Mouse (Mus musculus): ENCODE results near the gene Islr2. TPM values are rescaled to one million over a fixed set of nuclear protein-coding genes. Genes with fewer than 3 reads are reported as not detected.

Islr2 gene
- total RNA-seq, 2 experiments from 2014 or later = 2.3 to 3.3 TPM

DNA sequence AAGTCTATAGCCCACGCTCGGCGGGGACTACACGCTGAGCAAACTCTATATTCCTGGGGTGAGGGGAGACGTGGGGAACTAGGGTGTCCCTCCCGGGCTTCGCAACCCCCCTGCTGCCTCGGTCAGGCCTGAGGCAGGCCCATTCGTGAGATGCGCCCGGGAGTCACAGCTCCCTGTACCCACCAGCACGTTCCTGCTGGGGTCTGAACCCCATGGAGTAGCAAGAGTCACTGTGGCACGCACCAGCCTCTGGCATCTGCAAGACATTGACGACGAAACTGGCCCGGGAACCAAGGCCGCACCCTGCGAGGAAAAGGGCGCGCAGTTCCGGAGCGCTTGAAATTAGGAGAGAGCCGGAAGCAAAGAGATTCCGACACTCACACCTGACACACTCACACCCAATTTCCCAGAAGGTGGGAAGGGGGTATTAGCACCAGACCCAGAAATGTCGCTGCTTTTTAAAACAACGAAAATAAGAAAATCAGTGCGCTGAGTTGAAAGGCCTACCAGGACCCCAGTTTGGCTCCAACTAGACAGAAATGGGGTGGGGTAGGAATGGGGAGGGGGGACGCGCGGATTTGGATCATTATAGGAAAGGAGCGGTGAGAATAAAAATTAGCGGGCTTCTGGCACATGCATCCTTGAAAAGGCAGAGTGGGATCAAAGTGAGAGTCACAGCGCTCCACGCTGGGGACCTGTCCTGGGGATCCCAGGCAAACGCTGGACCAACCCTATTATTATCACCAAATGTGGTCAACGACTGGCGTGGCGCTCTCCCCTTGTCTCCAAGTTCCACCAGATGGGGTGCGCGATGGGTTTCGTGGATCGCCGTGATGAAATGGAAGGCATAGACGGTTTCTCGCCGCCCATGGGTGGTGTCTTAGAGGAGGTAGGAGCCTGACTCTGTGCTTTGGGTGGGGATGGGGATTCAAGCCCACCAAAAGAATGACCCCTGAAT, 7.2 kb downstream of the Islr2 start:
- DNase-seq = peak; percentile 51 to 67

DNA sequence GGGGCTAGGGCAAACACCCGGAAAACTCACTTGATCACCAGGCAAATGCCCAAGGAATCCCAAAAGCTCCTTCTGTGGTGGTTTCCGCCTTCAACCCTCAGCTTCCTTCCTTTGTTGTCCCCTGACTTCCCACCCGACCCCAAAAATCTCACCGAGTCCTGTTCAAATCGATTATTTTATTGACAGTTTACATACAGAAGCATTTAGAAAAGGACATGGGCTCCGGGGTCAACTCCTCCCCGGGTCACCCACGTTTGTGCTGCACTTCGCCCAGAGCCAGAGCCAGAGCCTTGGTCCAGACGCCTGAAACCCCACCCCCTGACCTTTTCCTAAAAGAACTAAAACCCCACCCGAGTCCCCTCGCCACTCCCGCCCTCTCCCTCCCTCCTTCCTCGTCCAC, 8.0 kb downstream of the Islr2 start:
- DNase-seq = no peak

DNA sequence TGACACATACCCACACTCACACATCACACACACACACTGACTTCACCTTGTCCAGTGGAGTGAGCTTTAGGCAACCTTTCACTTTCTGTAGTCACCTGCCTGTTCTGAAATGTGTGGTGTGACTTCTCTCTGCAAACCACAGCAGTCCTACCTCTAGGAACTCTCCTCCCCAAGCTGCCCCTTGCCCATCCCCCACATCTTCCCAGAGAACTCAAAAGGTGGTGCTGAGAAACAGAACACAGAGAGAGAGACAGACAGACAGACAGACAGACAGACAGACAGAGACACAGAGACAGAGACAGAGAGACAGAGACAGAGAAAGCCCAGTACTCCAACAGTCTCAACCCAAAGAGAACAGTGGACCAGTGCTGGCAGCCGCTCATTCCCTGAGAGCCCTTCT, 8.4 kb downstream of the Islr2 start:
- no peak for DNase-seq

DNA sequence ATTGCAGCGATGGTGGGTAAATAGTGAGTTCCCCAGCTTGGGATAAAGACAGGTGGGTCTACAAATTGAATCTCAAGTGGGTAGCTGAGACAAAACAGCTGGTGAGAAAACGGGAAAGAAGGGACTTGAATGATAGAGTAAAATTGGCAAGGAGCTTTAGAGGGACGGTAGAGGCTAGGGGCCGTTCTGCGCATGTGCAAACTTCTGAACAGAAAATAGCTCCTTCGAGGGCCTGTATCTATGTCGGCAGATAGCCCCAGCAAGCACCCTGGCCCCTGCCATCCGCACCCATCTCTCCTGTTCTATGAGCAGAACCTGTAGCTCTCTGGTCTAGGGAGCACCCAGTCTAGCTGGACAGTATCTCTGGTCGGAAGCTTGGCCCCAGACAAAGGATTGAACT, 9.9 kb downstream of the Islr2 start:
- DNase-seq = no peak

DNA sequence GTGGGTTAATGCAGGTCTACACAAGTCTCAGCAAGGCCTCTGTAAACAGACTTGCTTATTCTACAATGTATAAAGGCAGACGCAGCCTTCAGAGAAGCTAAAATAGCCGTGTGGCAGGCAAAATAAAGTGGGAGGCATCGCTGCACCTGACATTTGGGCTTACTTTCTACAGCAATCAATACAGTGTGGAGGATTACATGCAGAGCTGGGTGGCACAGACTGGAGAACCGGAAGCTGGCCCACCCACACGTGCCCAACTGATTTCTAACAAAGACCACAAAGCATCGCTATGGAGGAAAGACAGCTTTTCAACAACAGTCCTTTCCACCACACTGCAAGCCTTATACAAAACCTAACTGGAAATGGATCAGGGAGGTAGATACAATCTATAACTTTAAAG, 19.7 kb downstream of the Islr2 start:
- DNase-seq = no peak

DNA sequence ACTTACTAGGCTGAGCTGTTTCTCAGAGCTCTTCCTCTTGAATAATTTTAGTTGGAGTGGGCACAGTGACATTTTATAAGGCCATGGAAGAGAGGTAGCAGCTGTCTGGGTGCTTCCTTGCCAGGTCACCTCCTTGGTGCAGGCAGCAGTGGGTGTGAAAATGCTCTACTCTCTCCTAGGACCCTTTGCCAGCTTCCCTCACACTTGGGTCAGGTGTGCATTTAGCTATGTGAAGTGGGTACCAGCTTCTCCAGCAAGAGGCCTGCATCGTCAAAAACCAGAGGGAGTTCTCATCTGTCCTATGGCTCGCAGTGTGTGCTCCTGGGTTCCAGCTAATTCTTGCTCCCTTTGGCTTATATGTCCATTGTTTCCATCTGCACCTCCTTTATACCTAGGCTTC, 24.7 kb downstream of the Islr2 start:
- no peak for DNase-seq

DNA sequence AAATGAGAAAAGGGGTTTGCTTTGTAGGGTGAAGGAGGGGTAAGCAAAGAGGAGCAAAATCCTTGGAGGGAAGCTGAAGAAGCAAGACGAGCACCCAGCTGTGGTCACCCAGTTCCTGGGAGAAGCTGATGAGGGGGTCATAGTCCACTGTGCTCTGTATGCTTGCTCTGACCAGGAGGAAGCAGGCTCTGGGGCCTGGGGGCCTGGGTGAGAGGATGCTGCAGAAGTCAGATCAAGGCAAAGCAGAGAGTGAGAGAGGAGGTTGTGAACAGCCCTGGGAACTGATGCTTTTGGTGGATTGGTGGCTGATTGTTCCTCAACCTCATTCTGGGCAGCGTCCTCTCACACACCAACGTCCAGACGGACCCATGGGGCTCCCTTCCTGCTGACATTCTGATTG, 27.0 kb downstream of the Islr2 start:
- no peak for DNase-seq

DNA sequence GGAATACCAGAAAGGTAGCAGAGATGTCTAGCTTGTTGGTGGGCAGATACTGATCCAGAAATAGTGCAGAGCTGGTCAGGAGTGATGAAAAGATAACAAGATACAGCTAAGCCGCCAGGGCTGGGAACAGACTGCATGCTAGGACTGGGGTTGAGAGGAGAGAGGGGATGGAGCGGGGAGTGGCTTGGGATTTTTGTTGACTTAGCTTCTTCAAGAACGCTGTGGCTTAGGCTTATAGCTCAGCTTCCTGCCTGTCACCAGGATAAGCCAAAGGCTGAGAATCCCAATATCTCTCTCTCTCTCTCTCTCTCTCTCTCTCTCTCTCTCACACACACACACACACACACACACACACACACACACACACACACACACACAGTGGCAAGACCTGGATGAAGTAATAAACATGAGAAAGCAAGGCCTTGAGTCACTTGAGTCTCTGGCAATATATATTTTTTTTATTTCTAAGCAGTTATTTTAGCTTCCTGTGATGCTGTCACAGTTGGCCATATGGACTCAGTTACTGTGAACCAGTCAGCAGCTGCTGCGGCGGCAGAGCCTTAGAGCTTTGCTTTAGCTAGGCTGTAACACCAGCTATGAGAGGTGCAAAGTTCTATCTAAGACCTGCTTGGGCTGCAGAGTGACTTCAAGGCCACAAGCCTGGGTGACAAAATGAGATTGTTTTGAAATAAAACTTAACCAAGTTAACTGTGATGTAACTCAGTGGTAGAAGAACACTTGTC, 28.2 kb downstream of the Islr2 start:
- DNase-seq = no peak

DNA sequence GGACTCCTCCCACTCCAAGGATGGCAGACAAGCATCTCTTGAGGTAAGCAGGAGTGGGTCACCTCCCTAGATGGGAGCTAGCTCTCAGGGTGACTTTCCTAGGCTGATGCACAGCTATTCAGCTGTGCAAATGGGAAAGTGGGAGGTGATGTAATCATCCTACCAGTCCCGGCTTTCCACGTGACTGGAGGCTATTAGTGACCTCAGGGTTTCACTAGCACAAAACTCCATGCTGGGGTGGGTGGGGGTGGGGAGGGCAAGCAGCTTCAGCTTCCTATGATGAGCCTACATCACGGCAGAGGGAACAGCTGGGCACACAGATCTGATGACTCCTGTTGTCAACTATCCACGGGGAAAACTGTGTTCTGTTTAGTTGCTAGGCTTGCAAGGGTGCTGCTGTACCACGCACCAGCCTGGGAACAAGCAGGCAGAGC, 29.3 kb downstream of the Islr2 start:
- DNase-seq = no peak

DNA sequence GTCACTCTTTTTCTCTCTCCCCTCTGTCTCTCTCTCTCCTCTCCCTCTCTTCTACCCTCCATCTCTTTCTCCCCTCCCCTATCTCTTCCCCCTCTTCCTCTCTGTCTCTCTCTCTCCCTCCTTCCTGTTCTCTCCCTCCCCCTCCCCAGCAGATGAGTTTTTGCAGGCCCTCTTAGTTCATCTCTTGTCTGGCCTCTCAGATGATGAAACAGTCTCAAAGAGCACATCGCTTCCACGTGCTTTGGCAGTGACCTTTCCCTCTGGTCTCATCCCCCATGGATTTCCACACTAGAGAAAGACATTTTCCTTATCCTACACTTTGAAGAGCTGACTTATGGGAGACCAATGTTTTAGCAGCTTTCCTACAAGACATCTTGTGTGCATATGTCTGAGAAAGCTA, 31.3 kb downstream of the Islr2 start:
- DNase-seq = no peak

DNA sequence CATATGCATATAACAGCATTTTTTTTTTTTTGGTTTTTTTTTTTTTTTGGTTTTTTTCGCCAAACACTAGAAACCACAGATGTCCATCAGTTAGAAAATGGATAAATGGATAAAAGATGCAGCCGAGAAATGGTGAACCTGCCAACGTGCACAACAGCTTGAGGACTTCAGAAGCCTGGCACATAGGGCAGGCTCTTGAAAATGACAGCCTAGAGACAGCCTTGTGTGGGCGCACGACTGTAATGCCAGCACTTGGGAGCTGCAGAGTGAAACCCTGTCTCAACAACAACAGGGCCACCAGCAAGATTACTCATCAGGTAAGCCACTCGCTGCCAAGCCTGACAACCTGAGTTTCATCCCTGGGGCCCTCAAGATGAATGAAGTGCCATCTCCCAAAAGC, 34.7 kb downstream of the Islr2 start:
- DNase-seq = no peak

DNA sequence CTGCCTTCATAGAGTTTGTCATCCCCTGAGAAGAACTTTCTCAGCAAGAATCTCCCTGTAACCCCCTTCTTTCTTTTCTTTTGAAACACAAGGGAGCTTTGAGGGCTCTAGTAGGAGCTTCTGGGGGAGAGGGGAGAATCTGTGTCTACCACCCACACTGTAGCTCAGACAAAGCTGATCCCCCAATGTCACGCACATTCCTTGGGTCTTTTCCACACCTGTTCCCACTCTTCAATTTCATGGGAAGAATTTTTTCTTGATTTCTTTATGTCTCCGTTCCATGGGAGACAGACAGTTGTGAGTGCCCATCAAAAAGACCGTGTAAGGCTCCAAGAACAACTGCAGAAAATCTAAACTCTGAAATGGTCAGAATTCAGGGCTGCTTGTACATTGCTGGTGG, 35.2 kb downstream of the Islr2 start:
- no peak for DNase-seq

DNA sequence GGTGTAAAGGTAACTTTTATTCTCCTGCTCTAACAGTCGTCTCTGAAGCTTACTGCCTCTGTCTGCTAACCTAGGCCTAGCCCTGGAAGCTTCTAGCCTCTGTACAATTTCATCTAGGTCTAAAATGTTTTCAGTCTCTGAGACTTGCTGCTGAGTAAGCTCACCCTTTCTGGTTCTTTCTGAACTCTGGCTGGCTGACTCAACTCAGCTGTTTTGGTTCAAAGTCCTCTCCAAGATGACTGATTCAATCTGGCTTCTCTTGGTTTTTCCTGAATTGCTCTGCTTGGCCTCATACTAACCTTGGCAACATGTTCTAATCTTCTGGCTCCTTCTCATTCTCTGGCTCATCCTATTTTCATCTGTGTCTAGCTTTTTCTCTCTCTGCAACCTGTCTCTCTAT, 38.3 kb downstream of the Islr2 start:
- no peak for DNase-seq

DNA sequence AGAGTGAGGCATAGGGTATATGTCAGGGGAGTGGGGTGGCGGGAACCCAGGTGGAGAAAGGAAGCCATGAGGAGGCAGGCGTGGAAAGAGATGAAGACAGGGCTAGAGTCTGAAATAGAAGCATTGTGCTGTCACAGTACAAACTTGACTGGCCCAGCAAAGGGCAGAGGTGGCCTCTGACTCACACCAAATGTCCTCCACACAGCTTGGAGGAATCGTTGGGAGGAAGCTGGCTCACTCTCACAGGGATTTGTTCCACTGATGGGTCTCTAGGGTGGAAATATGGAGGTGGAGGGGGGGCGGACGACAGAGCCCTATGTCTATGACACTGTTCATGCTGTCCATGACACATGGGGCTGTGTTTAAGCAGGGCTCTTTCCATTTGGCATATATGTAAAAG, 41.0 kb downstream of the Islr2 start:
- peak; percentile 71 for DNase-seq

DNA sequence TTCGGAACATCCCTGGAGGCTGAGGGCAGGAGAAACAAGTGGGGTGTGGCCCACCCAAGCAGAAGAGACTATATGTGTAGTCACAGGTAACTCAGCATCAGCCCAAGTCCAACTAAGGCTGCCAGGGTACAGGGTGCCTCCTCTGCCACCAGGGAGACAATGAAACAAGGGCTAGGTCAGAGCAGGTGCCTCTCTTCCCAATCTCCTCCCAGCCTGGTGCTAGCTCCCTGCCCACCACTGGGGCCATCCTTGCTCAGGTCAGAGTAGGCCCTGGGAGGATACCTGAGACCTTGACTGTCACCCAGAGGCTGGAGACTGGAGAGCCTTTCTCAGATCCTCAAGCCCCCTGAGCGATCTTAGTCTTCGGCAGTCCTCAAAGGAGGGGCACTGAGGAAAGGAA, 41.9 kb downstream of the Islr2 start:
- DNase-seq = no peak

DNA sequence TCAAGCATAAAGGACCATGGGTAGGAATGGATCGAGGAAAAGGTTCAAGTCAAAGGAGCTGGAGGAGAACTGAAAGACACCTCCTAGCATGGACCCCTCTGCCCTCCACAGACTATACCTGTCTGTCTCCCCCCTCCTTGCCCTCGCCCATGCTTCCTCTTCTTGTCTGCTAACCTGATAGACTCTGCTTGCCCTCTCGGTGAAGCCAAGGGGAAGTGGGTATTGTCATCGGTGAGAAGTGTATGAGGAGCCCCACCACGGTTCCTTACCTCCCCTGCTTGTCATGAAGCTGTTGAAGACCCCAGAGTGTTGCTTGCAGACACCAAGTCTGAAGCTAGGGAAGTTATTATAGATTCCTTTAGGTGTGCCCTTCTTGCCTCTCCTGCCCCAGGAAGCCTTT, 43.8 kb downstream of the Islr2 start:
- no peak for DNase-seq

DNA sequence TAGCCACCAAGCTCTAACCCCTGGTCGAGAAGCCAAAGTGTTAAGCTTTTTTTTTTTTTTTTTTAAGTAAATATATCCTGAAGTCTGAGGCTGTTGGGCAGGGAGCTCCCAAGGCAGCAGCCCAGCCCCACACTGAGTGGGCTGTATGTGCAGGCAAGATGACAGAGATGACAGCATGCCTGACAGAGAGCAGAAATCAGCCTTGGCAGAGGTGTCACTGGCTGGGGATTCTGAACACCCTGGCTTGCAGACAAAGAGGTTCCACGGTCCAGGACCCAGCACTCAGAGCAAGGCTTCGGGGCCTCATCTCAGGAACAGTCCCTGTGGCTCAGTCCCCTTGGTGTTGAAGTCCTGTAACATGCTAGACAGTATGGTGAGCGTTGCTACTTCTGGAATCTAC, 44.3 kb downstream of the Islr2 start:
- no peak for DNase-seq

DNA sequence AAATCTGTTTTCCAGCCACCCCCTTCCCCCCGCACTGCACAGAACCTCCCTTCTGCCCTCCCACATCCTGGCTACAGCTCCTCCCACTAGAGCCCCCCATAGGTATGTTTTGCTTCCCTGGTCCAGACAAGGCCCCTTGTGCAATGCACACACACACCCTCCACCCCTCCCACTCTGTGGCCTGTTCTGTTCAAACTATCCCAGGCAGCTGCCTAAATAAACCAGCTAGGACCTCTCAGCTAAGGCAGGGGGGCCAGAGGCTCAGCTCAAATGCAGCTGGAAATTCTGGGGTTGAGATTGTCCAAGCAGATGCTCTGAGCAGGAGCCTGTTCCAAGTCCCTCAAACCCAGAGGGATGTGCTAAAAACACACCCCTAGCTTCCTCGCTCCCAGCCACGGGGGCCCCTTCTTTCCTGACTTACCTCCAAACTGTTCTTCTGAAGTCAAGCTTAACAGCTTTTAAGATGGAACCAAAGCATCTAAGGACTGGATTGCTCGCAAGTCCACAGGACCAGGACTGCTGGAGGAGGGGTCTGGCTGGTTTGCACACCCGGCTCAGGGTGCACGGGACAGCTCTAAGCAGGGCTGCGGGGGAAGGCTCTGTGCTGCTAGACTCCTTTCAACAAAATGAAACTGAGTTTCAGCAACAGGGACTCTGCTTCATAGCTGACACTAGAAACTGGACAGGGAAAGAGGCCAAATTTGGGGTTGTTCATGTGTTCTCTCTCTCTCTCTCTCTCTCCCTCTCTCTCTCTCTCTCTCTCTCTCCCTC, 45.4 kb downstream of the Islr2 start:
- DNase-seq = no peak

DNA sequence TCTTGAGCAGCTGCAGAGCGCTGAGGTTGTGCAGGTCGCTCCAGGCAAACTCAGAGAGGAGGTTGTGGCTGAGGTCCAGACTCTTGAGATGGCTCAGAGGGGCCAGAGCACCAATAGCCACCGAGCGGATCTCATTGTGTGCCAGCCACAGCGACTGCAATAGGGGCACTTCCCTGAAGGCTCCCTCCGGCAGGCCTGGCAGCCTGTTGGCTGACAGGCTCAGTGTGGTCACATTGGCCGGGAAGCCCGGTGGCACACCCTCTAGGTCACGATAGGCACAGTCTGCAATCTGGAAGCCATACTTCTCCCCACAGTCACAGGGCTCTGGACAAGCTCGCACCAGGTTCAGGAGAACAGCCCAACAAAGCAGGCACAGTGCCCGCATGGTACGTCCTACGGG, 46.3 kb downstream of the Islr2 start:
- no peak for DNase-seq

DNA sequence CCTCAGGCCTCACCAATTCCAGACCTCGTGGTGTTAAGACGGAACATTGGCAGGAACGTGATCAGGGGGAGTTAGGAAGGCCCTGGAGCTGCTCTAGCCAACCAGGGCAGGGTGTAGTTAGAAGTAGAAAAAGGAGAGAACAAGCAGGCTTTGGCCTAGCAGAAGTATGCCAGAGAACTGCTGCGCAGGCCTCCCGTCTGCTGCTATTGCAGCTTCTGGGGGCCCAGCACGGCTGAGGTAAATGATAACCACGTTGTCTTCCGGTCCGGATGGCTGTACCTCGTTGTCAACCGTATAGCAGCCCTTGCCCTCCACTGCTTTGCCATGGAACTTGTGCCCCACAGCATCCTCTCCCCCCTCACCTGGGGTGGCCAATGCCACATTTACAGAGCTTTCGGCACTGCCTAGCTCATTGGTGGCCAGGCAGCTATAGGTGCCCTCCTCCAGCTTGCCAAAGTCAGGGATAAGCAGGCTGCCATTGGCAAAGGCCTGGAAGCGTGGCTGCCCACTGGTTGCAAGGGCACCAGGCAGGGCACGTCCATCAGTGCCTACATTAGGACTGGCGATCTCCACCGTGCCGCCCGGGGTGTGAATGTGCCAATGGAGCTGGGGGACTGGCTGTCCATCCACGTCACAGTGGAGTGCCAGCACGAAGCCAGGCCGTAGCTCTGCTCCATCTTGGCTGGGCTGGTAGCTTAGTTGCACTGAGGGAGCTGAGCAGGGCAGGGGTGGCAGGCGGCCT, 47.1 kb downstream of the Islr2 start:
- DNase-seq = no peak

DNA sequence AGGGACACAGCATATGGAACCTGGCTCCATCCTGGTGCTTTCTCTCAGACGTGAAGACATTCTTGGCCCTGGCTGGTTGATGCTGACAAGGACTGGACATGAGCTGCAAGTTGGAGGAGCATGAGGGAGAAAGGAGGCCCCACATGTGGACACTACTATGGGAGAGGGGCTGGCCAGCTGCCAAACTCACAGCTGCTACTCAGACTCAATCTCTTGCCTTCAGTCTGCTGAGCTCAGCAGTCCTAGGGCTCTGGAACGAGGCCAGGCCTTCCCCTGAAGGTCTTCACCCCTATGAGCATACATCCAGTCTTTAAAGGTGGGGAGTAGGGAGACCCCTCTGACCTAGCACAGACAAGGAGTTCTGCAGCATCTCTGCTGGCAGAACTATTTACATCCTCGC, 48.8 kb downstream of the Islr2 start:
- DNase-seq = peak; percentile 23 to 32

DNA sequence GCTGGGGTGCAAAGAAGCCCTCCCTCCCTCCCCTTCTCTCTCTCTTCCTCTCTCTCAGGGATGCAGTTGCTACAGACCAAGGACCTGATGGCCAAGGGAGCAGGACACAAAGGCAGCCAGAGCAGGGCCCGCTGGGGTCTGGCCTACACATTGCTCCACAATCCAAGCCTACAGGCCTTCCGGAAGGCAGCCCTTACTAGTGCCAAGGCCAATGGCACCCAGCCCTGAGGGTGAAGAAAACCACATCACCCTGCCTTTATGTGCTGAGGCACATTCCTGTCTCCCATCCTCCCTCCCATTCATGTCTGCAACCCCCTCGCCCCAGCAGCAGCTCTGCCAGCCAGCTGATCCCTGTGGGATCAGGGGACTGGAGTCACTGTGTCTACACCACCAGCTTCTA, 51.0 kb downstream of the Islr2 start:
- DNase-seq = no peak

All from adrenal gland, postnatal 36 days (tissue).